ENCODE assay signal across 23 mouse cellular contexts in genomic region chr4:136800366-136800765, GRCm38 (mm10). TPM values are rescaled to one million over a fixed set of nuclear protein-coding genes. Genes with fewer than 3 reads are reported as not detected.
A peak's percentile ranks its signal among the peaks of the same experiment; 100 is the strongest.
DNase-seq lines count a peak whose midpoint lies in the region; ATAC-seq and TF ChIP-seq lines count a peak whose summit lies in the region.
"Had no signal": no experiment of that assay in that cellular context is flagged by ENCODE, and none has a peak within 500 bp of the region (broad histone marks: within the 10 kb centered on the region; RNA-seq: fewer than 3 reads in every experiment).

No protein-coding gene starts in this region.

- 44% methylated on average over 14 of the region's 14 CpGs for WGBS in hindbrain, embryonic 11.5 days
- 48% methylated on average over 14 of the region's 14 CpGs for WGBS in hindbrain, embryonic 16.5 days
- 32% methylated on average over 14 of the region's 14 CpGs for WGBS in neural tube, embryonic 11.5 days
- 9% methylated on average over 14 of the region's 14 CpGs for WGBS in limb, embryonic 10.5 days
- WGBS in stomach, postnatal 0 days, result 51% methylated on average over 14 of the region's 14 CpGs

- no peak overlapping the region for H3K27ac ChIP-seq in hindbrain, embryonic 11.5 days (ENCODE audit: low read depth, low read length)
- no peak overlapping the region for H3K27ac ChIP-seq in hindbrain, embryonic 16.5 days (ENCODE audit: low read depth, low read length)
- H3K27ac ChIP-seq in neural tube, embryonic 11.5 days (ENCODE audit: low read depth, low read length), result peak overlapping the region; percentile 60; the same call in 1 of the 2 replicates
- 0 out of 2 replicates have a peak overlapping the region, but pooled peaks have one; percentile 4 for H3K27ac ChIP-seq in limb, embryonic 10.5 days
- H3K27ac ChIP-seq in stomach, postnatal 0 days (replicated peaks), result no peak overlapping the region
- H3K27ac ChIP-seq: gastrocnemius, adult 2 months; liver, embryonic 15.5 days; stomach, embryonic 15.5 days had no signal

- H3K4me1 ChIP-seq in hindbrain, embryonic 11.5 days (replicated peaks; ENCODE audit: control insufficient read depth, insufficient read depth, low read length), result peaks cover 8% of the 10 kb centered on the region
- H3K4me1 ChIP-seq in hindbrain, embryonic 16.5 days (ENCODE audit: control insufficient read depth, insufficient read depth, low read depth, low read length), result peaks cover 23% of the 10 kb centered on the region
- peaks cover 35% of the 10 kb centered on the region for H3K4me1 ChIP-seq in neural tube, embryonic 11.5 days (ENCODE audit: control insufficient read depth, insufficient read depth, low read length)
- peaks cover 81% of the 10 kb centered on the region for H3K4me1 ChIP-seq in limb, embryonic 10.5 days
- H3K4me1 ChIP-seq in stomach, postnatal 0 days (replicated peaks; ENCODE audit: control insufficient read depth, insufficient read depth), result 0 out of 2 replicates have a peak, but pooled peaks cover 2% of the 10 kb centered on the region
- H3K4me1 ChIP-seq: liver, embryonic 15.5 days had no signal

- peak; percentile 23; the same call in 1 of the 2 replicates for TF ChIP-seq CTCF in stomach, postnatal 0 days (IDR thresholded peaks at IDR 0.05; ENCODE audit: low read depth)

- TF ChIP-seq EP300 in stomach, postnatal 0 days (optimal IDR thresholded peaks at IDR 0.05), result no peak

- no peak overlapping the region for H3K4me3 ChIP-seq in hindbrain, embryonic 11.5 days (ENCODE audit: low read depth, low read length)
- no peak overlapping the region for H3K4me3 ChIP-seq in hindbrain, embryonic 16.5 days (ENCODE audit: low read length)
- no peak overlapping the region for H3K4me3 ChIP-seq in neural tube, embryonic 11.5 days (ENCODE audit: low read depth, low read length)
- H3K4me3 ChIP-seq in limb, embryonic 10.5 days, result no peak overlapping the region
- no peak overlapping the region for H3K4me3 ChIP-seq in stomach, postnatal 0 days (ENCODE audit: low read depth, low read length)
- H3K4me3 ChIP-seq: gastrocnemius, adult 2 months; liver, embryonic 15.5 days; stomach, embryonic 15.5 days had no signal

- no peaks in the 10 kb centered on the region for H3K9me3 ChIP-seq in hindbrain, embryonic 11.5 days (ENCODE audit: control insufficient read depth, low read length)
- H3K9me3 ChIP-seq in hindbrain, embryonic 16.5 days (ENCODE audit: control insufficient read depth, low read length), result no peaks in the 10 kb centered on the region
- H3K9me3 ChIP-seq in neural tube, embryonic 11.5 days (ENCODE audit: control insufficient read depth, low read length), result no peaks in the 10 kb centered on the region
- H3K9me3 ChIP-seq in limb, embryonic 10.5 days (replicated peaks), result no peaks in the 10 kb centered on the region
- H3K9me3 ChIP-seq in stomach, postnatal 0 days (ENCODE audit: control insufficient read depth, low read length), result no peaks in the 10 kb centered on the region
- H3K9me3 ChIP-seq: G1E; liver, embryonic 15.5 days; stomach, embryonic 15.5 days had no signal

- H3K4me2 ChIP-seq in hindbrain, embryonic 11.5 days (replicated peaks; ENCODE audit: low read depth, low read length), result no peak overlapping the region
- H3K4me2 ChIP-seq in hindbrain, embryonic 16.5 days (ENCODE audit: low read length), result no peak overlapping the region
- H3K4me2 ChIP-seq in neural tube, embryonic 11.5 days (ENCODE audit: low read depth), result no peak overlapping the region
- H3K4me2 ChIP-seq in stomach, postnatal 0 days (replicated peaks; ENCODE audit: low read depth), result no peak overlapping the region
- H3K4me2 ChIP-seq: liver, embryonic 15.5 days; stomach, embryonic 15.5 days had no signal

- 0 out of 2 replicates have a peak overlapping the region, but pooled peaks have one; percentile 4 for H3K9ac ChIP-seq in hindbrain, embryonic 11.5 days (ENCODE audit: low read depth, low read length)
- H3K9ac ChIP-seq in hindbrain, embryonic 16.5 days (ENCODE audit: low read depth, low read length), result no peak overlapping the region
- H3K9ac ChIP-seq in neural tube, embryonic 11.5 days (ENCODE audit: low read length), result no peak overlapping the region
- no peak overlapping the region for H3K9ac ChIP-seq in stomach, postnatal 0 days (ENCODE audit: low read length)
- H3K9ac ChIP-seq: forebrain, postnatal 0 days; liver, embryonic 15.5 days; stomach, embryonic 15.5 days had no signal

- H3K27me3 ChIP-seq in hindbrain, embryonic 11.5 days (ENCODE audit: control insufficient read depth, insufficient read depth, low read length), result no peaks in the 10 kb centered on the region
- H3K27me3 ChIP-seq in hindbrain, embryonic 16.5 days (replicated peaks; ENCODE audit: control insufficient read depth, insufficient read depth, low read length), result no peaks in the 10 kb centered on the region
- no peaks in the 10 kb centered on the region for H3K27me3 ChIP-seq in neural tube, embryonic 11.5 days (ENCODE audit: control insufficient read depth, insufficient read depth, low read length)
- peaks cover 16% of the 10 kb centered on the region; the same call in 1 of the 2 replicates for H3K27me3 ChIP-seq in limb, embryonic 10.5 days (ENCODE audit: low read depth, poor library complexity, severe bottlenecking)
- H3K27me3 ChIP-seq in stomach, postnatal 0 days (ENCODE audit: control insufficient read depth, insufficient read depth, low read length), result no peaks in the 10 kb centered on the region
- H3K27me3 ChIP-seq: liver, embryonic 15.5 days; stomach, embryonic 15.5 days had no signal

- ATAC-seq in hindbrain, embryonic 11.5 days (ENCODE audit: low FRiP score), result no peak
- no peak for ATAC-seq in hindbrain, embryonic 16.5 days
- no peak for ATAC-seq in neural tube, embryonic 11.5 days (ENCODE audit: insufficient read depth, low FRiP score, low TSS enrichment)
- ATAC-seq in stomach, postnatal 0 days (ENCODE audit: low FRiP score, low TSS enrichment), result no peak
- ATAC-seq: forebrain, postnatal 0 days; inflammation-experienced regulatory T-cells, adult 6 months had no signal

- no peaks in the 10 kb centered on the region for H3K36me3 ChIP-seq in hindbrain, embryonic 11.5 days (ENCODE audit: control insufficient read depth, insufficient read depth, low read length)
- no peaks in the 10 kb centered on the region for H3K36me3 ChIP-seq in hindbrain, embryonic 16.5 days (ENCODE audit: control insufficient read depth, insufficient read depth, low read length)
- no peaks in the 10 kb centered on the region for H3K36me3 ChIP-seq in neural tube, embryonic 11.5 days (ENCODE audit: control insufficient read depth, insufficient read depth, low read length)
- H3K36me3 ChIP-seq in limb, embryonic 10.5 days, result no peaks in the 10 kb centered on the region
- H3K36me3 ChIP-seq in stomach, postnatal 0 days (ENCODE audit: control insufficient read depth, insufficient read depth, low read length), result no peaks in the 10 kb centered on the region
- H3K36me3 ChIP-seq: G1E; liver, embryonic 15.5 days; stomach, embryonic 15.5 days had no signal

- DNase-seq in hindbrain, embryonic 11.5 days (ENCODE audit: low spot score), result no peak
- DNase-seq in neural tube, embryonic 11.5 days (ENCODE audit: low spot score), result no peak
- DNase-seq in neural tube, embryonic 10.5 days (ENCODE audit: extremely low spot score, low spot score), result no peak
- DNase-seq in limb, embryonic 10.5 days (ENCODE audit: low spot score), result no peak
- DNase-seq in stomach, postnatal 0 days (ENCODE audit: low spot score), result no peak
- no peak for DNase-seq in layer of hippocampus, postnatal 10 days (ENCODE audit: low spot score in 2 of 2)
- DNase-seq in cerebellum, postnatal 10 days, result no peak
- DNase-seq: adrenal gland, adult 8-10 months; cerebellum, adult 8-10 months; forebrain, postnatal 0 days; gastrocnemius, adult 2 months; heart, adult 18-20 months; kidney, postnatal 10 days; lung, postnatal 36 days; right cerebral cortex, adult 18-20 months; spleen, adult 18-20 months; thymus, postnatal 25 days had no signal

RNA-seq across cellular contexts. Expression of gene Ephb2, which starts 35.4 kb away (rescaled TPM):
- polyA plus RNA-seq in hindbrain, embryonic 11.5 days (2014; fragmentation: Nextera tagmentation; extraction: Ambion mirVana), result 18.5 and 20.1 TPM in 2 replicates
- polyA plus RNA-seq in hindbrain, embryonic 16.5 days (2015; fragmentation: Nextera tagmentation; extraction: Ambion mirVana), result 7.8 and 10.1 TPM in 2 replicates
- 20.4 and 21.0 TPM in 2 replicates for polyA plus RNA-seq in neural tube, embryonic 11.5 days (2014; fragmentation: Nextera tagmentation; extraction: Ambion mirVana)
- polyA plus RNA-seq in limb, embryonic 10.5 days (2016; fragmentation: Nextera tagmentation; extraction: Ambion mirVana), result 9.6 and 10.8 TPM in 2 replicates
- 2.3 and 2.5 TPM in 2 replicates for polyA plus RNA-seq in stomach, postnatal 0 days (2015; fragmentation: Nextera tagmentation; extraction: Ambion mirVana)
- total RNA-seq in layer of hippocampus, postnatal 10 days (2021), result 10 to 100 TPM; 55.1 to 57.0 TPM
- total RNA-seq: monocyte, adult 5-6 weeks had no signal

Comparison
In these comparisons a context has a peak if more than half of its experiments do, and no peak if none do; other contexts are left out.
1. H3K27ac ChIP-seq: peak in neural tube, embryonic 11.5 days (single experiment) and limb, embryonic 10.5 days (single experiment); none in hindbrain, embryonic 11.5 days (single experiment), hindbrain, embryonic 16.5 days (single experiment) and stomach, postnatal 0 days (single experiment).